Comparison of ENCODE assay signal across 8 mouse cellular contexts in genomic region chr12:112875225-112876013, GRCm38 (mm10). TPM values are rescaled to one million over a fixed set of nuclear protein-coding genes. Genes with fewer than 3 reads are reported as not detected.
DNase-seq lines count a peak whose midpoint lies in the region; ATAC-seq and TF ChIP-seq lines count a peak whose summit lies in the region.

No protein-coding gene starts in this region.

- H3K9ac ChIP-seq in hindbrain, postnatal 0 days (replicated peaks; ENCODE audit: low read length): no peak overlapping the region

- 23% methylated on average over 16 of the region's 16 CpGs for WGBS in hindbrain, postnatal 0 days

- H3K4me3 ChIP-seq in hindbrain, postnatal 0 days (ENCODE audit: low read length): no peak overlapping the region

- H3K27ac ChIP-seq in hindbrain, postnatal 0 days: no peak overlapping the region

- ATAC-seq in hindbrain, postnatal 0 days: peak; percentile 81

- H3K27me3 ChIP-seq in hindbrain, postnatal 0 days (ENCODE audit: insufficient read depth, low read length): peaks cover 38% of the 10 kb centered on the region

- H3K4me1 ChIP-seq in hindbrain, postnatal 0 days (ENCODE audit: insufficient read depth, low read length): peaks cover 7% of the 10 kb centered on the region; the same call in 1 of the 2 replicates

- peak; percentile 93 for TF ChIP-seq CTCF in hindbrain, postnatal 0 days (IDR thresholded peaks at IDR 0.05; ENCODE audit: low read depth)

- DNase-seq in ZHBTc4 (ENCODE audit: low read depth, low spot score): peak; percentile 92
- peak; percentile 91 to 94 for DNase-seq in cerebellum, postnatal 36 days
- DNase-seq in gastrocnemius, adult 18-20 months (ENCODE audit: low spot score): peak; percentile 94
- peak; percentile 95 for DNase-seq in hindbrain, postnatal 0 days (ENCODE audit: low spot score)
- DNase-seq in left cerebral cortex, adult 18-20 months (ENCODE audit: low spot score in 2 of 2): peak; percentile 89 to 90
- peak; percentile 91 to 93 for DNase-seq in lung, postnatal 4 days
- peak; percentile 91 for DNase-seq in retina, postnatal 1 day
- peak; percentile 97 for DNase-seq in thymus, postnatal 4 days

- no peaks in the 10 kb centered on the region for H3K36me3 ChIP-seq in hindbrain, postnatal 0 days (ENCODE audit: insufficient read depth, low read length)

- no peaks in the 10 kb centered on the region for H3K9me3 ChIP-seq in hindbrain, postnatal 0 days (ENCODE audit: low read length)

- H3K4me2 ChIP-seq in hindbrain, postnatal 0 days (ENCODE audit: low read depth, low read length): no peak overlapping the region

RNA-seq across cellular contexts. Expression of gene Gpr132, which starts 7.4 kb away (rescaled TPM):
- total RNA-seq in gastrocnemius, adult 18-20 months (2021): under 1 TPM in 1 of 2 experiments, not detected in 1; 0.14 TPM
- total RNA-seq in hindbrain, postnatal 0 days (2014; rRNA removed): 0.10 TPM in 1 of 2 replicates, not detected in the other
- polyA plus RNA-seq in hindbrain, postnatal 0 days (2015; fragmentation: Nextera tagmentation; extraction: Ambion mirVana): 0.05 TPM in 1 of 2 replicates, not detected in the other
- total RNA-seq in left cerebral cortex, adult 18-20 months (2021): under 1 TPM in 1 of 2 experiments, not detected in 1; 0.14 TPM

RNA-seq across cellular contexts. Expression of gene Cdca4, which starts 46.2 kb away (rescaled TPM):
- 1 to 10 TPM; 2.2 to 2.8 TPM for total RNA-seq in gastrocnemius, adult 18-20 months (2021)
- 27.9 and 28.6 TPM in 2 replicates for total RNA-seq in hindbrain, postnatal 0 days (2014; rRNA removed)
- polyA plus RNA-seq in hindbrain, postnatal 0 days (2015; fragmentation: Nextera tagmentation; extraction: Ambion mirVana): 23.6 and 25.2 TPM in 2 replicates
- 10 to 100 TPM; 10.8 to 12.9 TPM for total RNA-seq in left cerebral cortex, adult 18-20 months (2021)

RNA-seq across cellular contexts. Expression of gene Jag2, which starts 54.2 kb away (rescaled TPM):
- total RNA-seq in gastrocnemius, adult 18-20 months (2021): 10 to 100 TPM; 22.1 to 24.0 TPM
- 63.4 and 88.4 TPM in 2 replicates for total RNA-seq in hindbrain, postnatal 0 days (2014; rRNA removed)
- 7.7 and 8.5 TPM in 2 replicates for polyA plus RNA-seq in hindbrain, postnatal 0 days (2015; fragmentation: Nextera tagmentation; extraction: Ambion mirVana)
- 10 to 100 TPM; 53.4 to 58.9 TPM for total RNA-seq in left cerebral cortex, adult 18-20 months (2021)
